Mouse (Mus musculus) heart, postnatal 0 days (tissue): ENCODE results near the gene Gm10912. TPM values are rescaled to one million over a fixed set of nuclear protein-coding genes. Genes with fewer than 3 reads are reported as not detected.
"Not testable (repeated sequence)": the region's sequence is repeated elsewhere in the genome, so short reads cannot be mapped to it uniquely, and the experiment has no call there.

Experiments
- ATAC-seq: fragments of 200-750 bp; cut with Nextera tagmentation; 2 replicates; pipeline ENCODE4 v1.8.0; 2017; ENCODE audit warnings: low read depth, moderate number of reproducible peaks, moderate library complexity; ENCODE audit not compliant: insufficient read depth
- DNase-seq: peaks from one replicate; pipeline ENCODE4 v3.0.0-alpha.2; 2016; ENCODE audit warnings: low spot score
- H3K27ac ChIP-seq: fragments of 300-500 bp; sonication (generic); 2 replicates; pipeline ENCODE4 v1.5.1; 2014; ENCODE audit warnings: low read depth, mild to moderate bottlenecking
- H3K27me3 ChIP-seq: fragments of 300-500 bp; sonication (generic); 2 replicates; pipeline ENCODE4 v1.6.1; 2014; ENCODE audit warnings: low read length, mixed read lengths; ENCODE audit not compliant: control insufficient read depth, insufficient read depth
- H3K36me3 ChIP-seq: fragments of 300-500 bp; sonication (generic); replicated peaks from 2 replicates; pipeline ENCODE4 v1.6.1; 2014; ENCODE audit warnings: low read length, mixed read lengths; ENCODE audit not compliant: control insufficient read depth, insufficient read depth
- H3K4me1 ChIP-seq: fragments of 300-500 bp; sonication (generic); 2 replicates; pipeline ENCODE4 v1.6.1; 2014; ENCODE audit warnings: antibody characterized with exemption; ENCODE audit not compliant: control insufficient read depth, insufficient read depth
- H3K4me2 ChIP-seq: fragments of 300-500 bp; sonication (generic); 2 replicates; pipeline ENCODE4 v1.6.1; 2014; ENCODE audit warnings: low read depth, mild to moderate bottlenecking, low read length, moderate library complexity
- H3K4me3 ChIP-seq: fragments of 300-500 bp; sonication (generic); 2 replicates; pipeline ENCODE4 v1.5.1; 2014; ENCODE audit warnings: low read depth, low read length
- H3K9ac ChIP-seq: fragments of 300-500 bp; sonication (generic); replicated peaks from 2 replicates; pipeline ENCODE4 v1.6.1; 2014; ENCODE audit warnings: low read depth, low read length, mixed read lengths
- H3K9me3 ChIP-seq: fragments of 300-500 bp; sonication (generic); replicated peaks from 2 replicates; pipeline ENCODE4 v1.6.1; 2016; ENCODE audit warnings: low read length; ENCODE audit not compliant: control insufficient read depth
- CTCF ChIP-seq: IDR thresholded peaks from 2 replicates; pipeline ENCODE4 v1.5.1; 2016; ENCODE audit warnings: antibody characterized with exemption, control low read depth, low read depth
- EP300 ChIP-seq: IDR thresholded peaks from 2 replicates; pipeline ENCODE4 v1.6.1; 2016; ENCODE audit warnings: antibody characterized with exemption, low read depth
- WGBS: fragments of 180-500 bp; shearing (Covaris S2); extraction: QIAGEN DNeasy Blood & Tissue Kit; methylation state at CpG from one replicate; pipeline ENCODE4 v1.1.7; 2014; 5-methylcytosine and 5-hydroxymethylcytosine counted together
- polyA plus RNA-seq: library from polyadenylated mRNA; unstranded; fragments of >200 nt; fragmentation: Nextera tagmentation; extraction: Ambion mirVana; gene quantifications from 2 replicates; pipeline ENCODE4 v1.2.1, GENCODE M21; 2015
- total RNA-seq: library from RNA; depleted of rRNA; stranded (reverse); fragments of >200 nt; gene quantifications from 2 replicates; pipeline ENCODE4 v1.2.3, GENCODE M21; 2014; ENCODE audit warnings: low replicate concordance; rRNA removed

Gm10912 gene
- total RNA-seq: not detected in 2 replicates
- polyA plus RNA-seq: 0.07 TPM in 1 of 2 replicates, not detected in the other

DNA sequence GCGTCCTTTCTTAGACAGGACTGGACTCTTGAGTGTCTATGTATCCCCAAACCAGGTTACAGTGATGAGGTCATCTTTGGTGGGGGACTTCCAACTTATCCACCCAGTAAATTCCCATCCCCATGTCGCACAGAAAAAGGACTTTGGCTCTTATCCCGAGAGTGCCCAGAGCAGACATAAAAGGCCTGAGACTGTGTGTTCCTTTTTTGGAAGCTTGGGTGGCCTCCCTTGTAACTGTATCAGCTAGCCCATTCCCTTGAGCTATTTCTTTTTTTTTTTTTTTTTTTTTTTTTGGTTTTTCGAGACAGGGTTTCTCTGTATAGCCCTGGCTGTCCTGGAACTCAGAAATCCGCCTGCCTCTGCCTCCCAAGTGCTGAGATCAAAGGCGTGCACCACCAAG lies at the start of gene Gm10912:
Gm10912 (plus strand) TSS at position 301 of the 400 bp plus-strand sequence.
- H3K9ac ChIP-seq, H3K9me3 ChIP-seq, H3K27ac ChIP-seq, H3K4me1 ChIP-seq, H3K27me3 ChIP-seq, ATAC-seq, DNase-seq, H3K4me2 ChIP-seq, H3K4me3 ChIP-seq: not testable (repeated sequence)
- 79% methylated on average over 5 of the region's 6 CpGs for WGBS
- H3K36me3 ChIP-seq: peaks cover 19% of the 10 kb centered on the region

DNA sequence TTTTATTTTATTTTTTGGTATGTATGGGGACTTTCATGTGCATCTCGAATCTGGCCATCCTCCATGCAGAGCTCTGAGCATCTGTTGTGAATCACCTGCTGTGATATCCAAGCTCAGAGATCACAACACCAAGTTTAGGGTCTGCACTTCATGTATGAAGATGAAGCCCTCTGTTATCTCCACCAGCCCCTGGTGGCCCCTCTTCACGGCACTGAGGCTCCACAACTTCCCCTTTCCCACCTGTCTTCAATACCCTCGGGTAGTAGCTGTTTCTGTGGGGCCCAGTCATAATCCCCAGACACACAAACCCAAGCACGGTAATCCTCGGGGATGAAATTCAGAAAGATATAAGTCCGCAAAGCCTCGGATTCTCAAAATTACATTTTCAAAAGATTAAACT lies 42.5 kb upstream of the Gm10912 start:
- Histone ChIP-seq H3K27ac (no peak overlapping the region), H3K4me2 (no peak overlapping the region), H3K9me3 (no peaks in the 10 kb centered on the region), H3K4me3 (no peak overlapping the region), H3K36me3 (no peaks in the 10 kb centered on the region), H3K4me1 (no peaks in the 10 kb centered on the region), H3K27me3 (no peaks in the 10 kb centered on the region), H3K9ac (no peak overlapping the region)
- no peak for ATAC-seq
- DNase-seq: no peak
- WGBS: 78% methylated on average over 7 of the region's 7 CpGs
- TF ChIP-seq EP300 (no peak), CTCF (no peak)

DNA sequence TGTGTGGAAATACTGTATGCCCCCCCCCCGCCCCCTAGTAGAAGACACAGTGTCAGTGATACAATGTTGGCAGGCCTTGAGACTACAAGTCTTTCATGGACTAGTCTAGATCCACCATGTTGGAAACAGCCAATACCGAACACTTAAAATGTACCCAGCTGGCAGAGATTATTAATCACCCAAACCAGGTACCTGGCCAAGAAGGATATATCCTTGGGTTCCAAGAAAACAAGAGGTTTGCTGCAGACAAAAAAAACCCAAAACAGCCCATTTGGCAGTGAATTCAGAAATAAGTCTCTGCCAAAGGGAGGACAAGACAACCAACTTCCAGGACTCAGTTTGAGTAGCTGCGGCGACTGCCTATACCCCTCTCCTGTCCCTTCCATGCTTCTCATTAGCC lies 41.0 kb upstream of the Gm10912 start:
- DNase-seq (no peak), ATAC-seq (no peak)
- no peak overlapping the region for H3K4me3 ChIP-seq
- no peak overlapping the region for H3K27ac ChIP-seq
- no peaks in the 10 kb centered on the region for H3K27me3 ChIP-seq
- H3K9me3 ChIP-seq: no peaks in the 10 kb centered on the region
- H3K36me3 ChIP-seq: no peaks in the 10 kb centered on the region
- 91% methylated on average over 4 of the region's 4 CpGs for WGBS
- H3K9ac ChIP-seq: no peak overlapping the region
- no peak overlapping the region for H3K4me2 ChIP-seq
- peaks cover 13% of the 10 kb centered on the region for H3K4me1 ChIP-seq
- TF ChIP-seq CTCF (no peak), EP300 (no peak)

DNA sequence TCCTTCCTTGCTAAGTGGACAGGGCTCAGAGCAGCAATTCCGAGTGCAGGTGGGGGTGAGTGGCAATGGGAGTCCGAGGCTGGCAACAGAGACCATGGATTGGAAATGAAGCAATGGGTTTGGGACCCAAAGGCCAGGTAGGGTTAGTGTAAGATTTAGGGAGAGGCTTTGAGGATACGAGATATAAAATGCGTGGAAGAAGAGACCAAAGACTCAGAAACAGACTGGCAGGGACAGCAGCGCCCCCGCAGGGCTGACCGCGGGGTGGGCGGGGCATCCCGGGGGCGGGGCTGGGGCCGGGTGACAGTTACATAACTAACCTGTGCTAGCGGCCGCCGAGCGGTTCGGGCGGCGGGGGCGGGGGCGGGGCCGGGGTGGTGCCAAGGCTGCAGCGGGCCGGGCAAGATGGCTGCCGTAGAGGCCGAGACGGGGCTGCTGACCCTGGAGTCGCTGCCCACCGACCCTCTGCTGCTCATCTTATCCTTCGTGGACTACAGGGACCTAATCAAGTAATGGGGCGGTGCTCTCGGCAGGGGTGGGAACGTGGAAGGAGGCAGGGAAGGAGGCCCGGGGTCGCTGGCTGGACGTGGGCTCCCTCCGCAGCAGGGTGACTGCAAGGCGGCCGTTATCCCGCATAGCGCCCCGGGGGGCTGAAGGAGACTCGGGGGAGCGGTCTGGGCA lies 38.0 kb upstream of the Gm10912 start, which contains the start of gene Fbxo3:
Fbxo3 (plus strand) TSS at position 264 of the 681 bp plus-strand sequence.
- TF ChIP-seq EP300 (no peak), CTCF (peak; percentile 17; the same call in 1 of the 2 replicates)
- DNase-seq (peak; percentile 77), ATAC-seq (peak; percentile 97)
- no peaks in the 10 kb centered on the region; the same call in 1 of the 2 replicates for H3K36me3 ChIP-seq
- H3K9me3 ChIP-seq: no peaks in the 10 kb centered on the region
- peak within 1 kb of the TSS; percentile 100 for H3K4me3 ChIP-seq
- H3K9ac ChIP-seq: peak within 1 kb of the TSS; percentile 99
- WGBS: under 1% methylated on average over 41 of the region's 44 CpGs
- H3K4me2 ChIP-seq: peak within 1 kb of the TSS; percentile 92
- H3K27ac ChIP-seq: peak within 1 kb of the TSS; percentile 73
- no peaks in the 10 kb centered on the region for H3K27me3 ChIP-seq
- peaks cover 15% of the 10 kb centered on the region for H3K4me1 ChIP-seq

DNA sequence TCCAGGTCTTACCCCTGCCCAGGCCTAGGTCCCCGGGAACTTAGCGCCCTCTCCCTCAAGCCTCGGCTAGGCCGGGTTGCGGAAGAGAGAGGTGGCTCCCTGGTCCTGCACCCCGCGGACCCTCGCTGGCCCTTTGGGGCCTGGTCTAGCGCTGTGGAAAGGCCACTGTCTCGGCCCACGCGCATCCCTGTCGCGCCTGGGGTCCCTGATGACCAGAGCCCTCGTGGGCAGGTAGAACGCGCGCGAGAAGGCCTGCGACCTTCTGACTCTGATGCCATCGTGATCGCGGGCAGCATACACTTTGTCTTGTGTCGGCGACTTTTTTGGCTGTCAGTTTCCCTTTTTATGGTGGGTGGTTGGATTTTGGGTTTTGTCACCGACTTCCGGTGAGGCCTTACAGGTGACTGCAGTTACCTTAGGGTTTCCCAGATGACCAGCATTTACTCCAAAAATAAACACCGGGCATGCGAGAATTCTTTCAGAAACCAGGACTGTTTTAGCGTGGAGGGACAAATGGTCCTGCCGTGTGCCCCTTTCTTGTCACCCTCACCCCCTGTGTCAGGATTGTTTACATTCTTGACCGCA lies 37.4 kb upstream of the Gm10912 start, which contains the start of gene 4931422A03Rik:
4931422A03Rik (minus strand) TSS at position 223 of the 585 bp plus-strand sequence.
- peak; percentile 44 for ATAC-seq
- no peaks in the 10 kb centered on the region for H3K9me3 ChIP-seq
- peak within 1 kb of the TSS; percentile 92 for H3K4me2 ChIP-seq
- H3K9ac ChIP-seq: peak within 1 kb of the TSS; percentile 99
- peak; percentile 15 for DNase-seq
- H3K27ac ChIP-seq: peak within 1 kb of the TSS; percentile 73
- peak within 1 kb of the TSS; percentile 100 for H3K4me3 ChIP-seq
- WGBS: under 1% methylated on average over 31 of the region's 32 CpGs
- peaks cover under 1% of the 10 kb centered on the region for H3K36me3 ChIP-seq
- H3K4me1 ChIP-seq: peaks cover 15% of the 10 kb centered on the region
- no peak for TF ChIP-seq CTCF
- no peak for TF ChIP-seq EP300
- no peaks in the 10 kb centered on the region for H3K27me3 ChIP-seq
